Comparison of ENCODE assay signal across 18 mouse cellular contexts in the genomic region with DNA sequence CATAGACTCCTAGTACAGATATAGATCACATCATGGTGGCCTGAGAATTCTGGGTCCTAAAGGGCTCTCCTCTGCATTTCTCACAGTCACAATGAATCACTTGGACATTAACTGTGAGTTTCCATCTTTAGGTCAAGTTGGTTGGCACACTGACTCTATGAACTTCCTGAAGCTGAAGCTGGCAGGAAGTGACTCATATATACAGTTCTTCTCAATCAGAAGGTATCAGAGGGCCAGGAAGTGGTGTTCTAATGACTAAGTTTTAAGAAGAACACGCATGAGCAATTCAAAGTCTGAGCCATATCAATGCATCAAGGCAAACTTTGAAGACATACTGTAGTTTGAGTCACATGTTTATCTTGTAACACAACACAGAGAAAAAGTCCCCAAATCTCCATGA. TPM values are rescaled to one million over a fixed set of nuclear protein-coding genes. Genes with fewer than 3 reads are reported as not detected.
DNase-seq lines count a peak whose midpoint lies in the region; ATAC-seq and TF ChIP-seq lines count a peak whose summit lies in the region.
"Had no signal": no experiment of that assay in that cellular context is flagged by ENCODE, and none has a peak within 500 bp of the region (broad histone marks: within the 10 kb centered on the region; RNA-seq: fewer than 3 reads in every experiment).

No protein-coding gene starts in this region.

- H3K36me3 ChIP-seq in kidney, postnatal 0 days (ENCODE audit: insufficient read depth, low read length), result no peaks in the 10 kb centered on the region
- no peaks in the 10 kb centered on the region for H3K36me3 ChIP-seq in midbrain, embryonic 15.5 days (replicated peaks)
- no peaks in the 10 kb centered on the region for H3K36me3 ChIP-seq in hindbrain, embryonic 16.5 days (ENCODE audit: control insufficient read depth, insufficient read depth, low read length)
- H3K36me3 ChIP-seq in hindbrain, embryonic 14.5 days (replicated peaks; ENCODE audit: control insufficient read depth, insufficient read depth), result no peaks in the 10 kb centered on the region
- H3K36me3 ChIP-seq: forebrain, embryonic 12.5 days; heart, embryonic 15.5 days; limb, embryonic 13.5 days; neural tube, embryonic 12.5 days had no signal

- WGBS in kidney, postnatal 0 days, result 63% methylated on average over 1 of the region's 1 CpGs
- WGBS in midbrain, embryonic 15.5 days, result 90% methylated on average over 1 of the region's 1 CpGs
- 87% methylated on average over 1 of the region's 1 CpGs for WGBS in hindbrain, embryonic 16.5 days
- WGBS in hindbrain, embryonic 14.5 days, result 90% methylated on average over 1 of the region's 1 CpGs

- no peak for ATAC-seq in kidney, postnatal 0 days (replicated peaks; ENCODE audit: low FRiP score, low read depth)
- peak; percentile 66 to 78 for ATAC-seq in hematopoietic stem cell, adult 5-6 weeks (replicated peaks in 1 of 2; ENCODE audit: insufficient read depth in 1 of 2, low FRiP score in 2 of 2, low TSS enrichment in 1 of 2, low read depth in 1 of 2, poor library complexity in 2 of 2, severe bottlenecking in 2 of 2)
- ATAC-seq in midbrain, embryonic 15.5 days (replicated peaks), result no peak
- ATAC-seq in hindbrain, embryonic 16.5 days, result no peak
- ATAC-seq in hindbrain, embryonic 14.5 days (ENCODE audit: low FRiP score), result no peak
- ATAC-seq: hindbrain, postnatal 0 days; midbrain, embryonic 16.5 days had no signal

- H3K27ac ChIP-seq in kidney, postnatal 0 days, result no peak overlapping the region
- H3K27ac ChIP-seq in midbrain, embryonic 15.5 days, result no peak overlapping the region
- no peak overlapping the region for H3K27ac ChIP-seq in hindbrain, embryonic 16.5 days (ENCODE audit: low read depth, low read length)
- no peak overlapping the region for H3K27ac ChIP-seq in hindbrain, embryonic 14.5 days
- H3K27ac ChIP-seq: forebrain, embryonic 12.5 days; heart, embryonic 15.5 days; hindbrain, postnatal 0 days; layer of hippocampus, adult 2 months; limb, embryonic 13.5 days; neural tube, embryonic 12.5 days had no signal

- no peak for TF ChIP-seq CTCF in kidney, postnatal 0 days (IDR thresholded peaks at IDR 0.05; ENCODE audit: low read depth)

- no peak overlapping the region for H3K4me2 ChIP-seq in kidney, postnatal 0 days (ENCODE audit: low read length)
- H3K4me2 ChIP-seq in midbrain, embryonic 15.5 days, result no peak overlapping the region
- no peak overlapping the region for H3K4me2 ChIP-seq in hindbrain, embryonic 16.5 days (ENCODE audit: low read length)
- H3K4me2 ChIP-seq in hindbrain, embryonic 14.5 days (replicated peaks), result no peak overlapping the region
- H3K4me2 ChIP-seq: forebrain, embryonic 12.5 days; heart, embryonic 15.5 days; limb, embryonic 13.5 days; neural tube, embryonic 12.5 days had no signal

- H3K9ac ChIP-seq in kidney, postnatal 0 days (ENCODE audit: low read depth, low read length), result no peak overlapping the region
- no peak overlapping the region for H3K9ac ChIP-seq in midbrain, embryonic 15.5 days
- no peak overlapping the region for H3K9ac ChIP-seq in hindbrain, embryonic 16.5 days (ENCODE audit: low read depth, low read length)
- H3K9ac ChIP-seq in hindbrain, embryonic 14.5 days, result no peak overlapping the region
- H3K9ac ChIP-seq: forebrain, embryonic 12.5 days; heart, embryonic 15.5 days; limb, embryonic 13.5 days; neural tube, embryonic 12.5 days had no signal

- H3K4me1 ChIP-seq in kidney, postnatal 0 days (replicated peaks; ENCODE audit: insufficient read depth, low read length), result no peaks in the 10 kb centered on the region
- no peaks in the 10 kb centered on the region for H3K4me1 ChIP-seq in midbrain, embryonic 15.5 days
- H3K4me1 ChIP-seq in hindbrain, embryonic 16.5 days (ENCODE audit: control insufficient read depth, insufficient read depth, low read depth, low read length), result no peaks in the 10 kb centered on the region
- H3K4me1 ChIP-seq in hindbrain, embryonic 14.5 days (replicated peaks; ENCODE audit: control insufficient read depth, insufficient read depth, low read length), result no peaks in the 10 kb centered on the region
- H3K4me1 ChIP-seq: forebrain, embryonic 12.5 days; heart, embryonic 15.5 days; limb, embryonic 13.5 days; neural tube, embryonic 12.5 days had no signal

- DNase-seq in kidney, postnatal 0 days (ENCODE audit: low spot score), result peak; percentile 4
- DNase-seq in kidney, postnatal 10 days, result no peak
- peak; percentile 85 for DNase-seq in 3T3-L1 (ENCODE audit: low read depth, low spot score)
- DNase-seq in Muller cell, postnatal 12 days (ENCODE audit: inconsistent ontology term), result peak; percentile 4
- DNase-seq in hindbrain, embryonic 14.5 days (ENCODE audit: low spot score), result no peak
- DNase-seq: cerebellum, adult 2 months; heart, adult 11 months; kidney, adult 9 months had no signal

- H3K9me3 ChIP-seq in kidney, postnatal 0 days (replicated peaks; ENCODE audit: low read length), result no peaks in the 10 kb centered on the region
- H3K9me3 ChIP-seq in midbrain, embryonic 15.5 days, result no peaks in the 10 kb centered on the region
- no peaks in the 10 kb centered on the region for H3K9me3 ChIP-seq in hindbrain, embryonic 16.5 days (ENCODE audit: control insufficient read depth, low read length)
- H3K9me3 ChIP-seq in hindbrain, embryonic 14.5 days (ENCODE audit: control insufficient read depth, low read length), result no peaks in the 10 kb centered on the region
- H3K9me3 ChIP-seq: forebrain, embryonic 12.5 days; heart, embryonic 15.5 days; limb, embryonic 13.5 days; neural tube, embryonic 12.5 days had no signal

- H3K4me3 ChIP-seq in kidney, postnatal 0 days (replicated peaks; ENCODE audit: low read depth, low read length), result no peak overlapping the region
- no peak overlapping the region for H3K4me3 ChIP-seq in midbrain, embryonic 15.5 days
- H3K4me3 ChIP-seq in hindbrain, embryonic 16.5 days (ENCODE audit: low read length), result no peak overlapping the region
- no peak overlapping the region for H3K4me3 ChIP-seq in hindbrain, embryonic 14.5 days (replicated peaks; ENCODE audit: low read length)
- H3K4me3 ChIP-seq: forebrain, embryonic 12.5 days; heart, embryonic 15.5 days; layer of hippocampus, adult 2 months; limb, embryonic 13.5 days; neural tube, embryonic 12.5 days had no signal

- no peaks in the 10 kb centered on the region for H3K27me3 ChIP-seq in kidney, postnatal 0 days (ENCODE audit: insufficient read depth, low read length)
- H3K27me3 ChIP-seq in midbrain, embryonic 15.5 days (replicated peaks), result no peaks in the 10 kb centered on the region
- no peaks in the 10 kb centered on the region for H3K27me3 ChIP-seq in hindbrain, embryonic 16.5 days (replicated peaks; ENCODE audit: control insufficient read depth, insufficient read depth, low read length)
- H3K27me3 ChIP-seq in hindbrain, embryonic 14.5 days (ENCODE audit: control insufficient read depth, insufficient read depth, low read length), result no peaks in the 10 kb centered on the region
- H3K27me3 ChIP-seq: forebrain, embryonic 12.5 days; heart, embryonic 15.5 days; limb, embryonic 13.5 days; neural tube, embryonic 12.5 days had no signal

RNA-seq across cellular contexts. Expression of a gene that starts 37.7 kb away (rescaled TPM):
- polyA plus RNA-seq in kidney, postnatal 0 days (2015; fragmentation: Nextera tagmentation; extraction: Ambion mirVana), result 0.66 and 0.71 TPM in 2 replicates
- total RNA-seq in hematopoietic stem cell, adult 5-6 weeks (2017), result not detected in 2 replicates
- 17.3 and 19.6 TPM in 2 replicates for polyA plus RNA-seq in midbrain, embryonic 15.5 days (2015; fragmentation: Nextera tagmentation; extraction: Ambion mirVana)
- 12.0 and 12.8 TPM in 2 replicates for polyA plus RNA-seq in hindbrain, embryonic 16.5 days (2015; fragmentation: Nextera tagmentation; extraction: Ambion mirVana)
- 14.3 and 15.8 TPM in 2 replicates for polyA plus RNA-seq in hindbrain, embryonic 14.5 days (2014; fragmentation: Nextera tagmentation; extraction: Ambion mirVana)

Comparison
In these comparisons a context has a peak if more than half of its experiments do, and no peak if none do; other contexts are left out.
1. DNase-seq: peak in kidney, postnatal 0 days (single experiment), 3T3-L1 (single experiment) and Muller cell, postnatal 12 days (single experiment); none in kidney, postnatal 10 days (single experiment) and hindbrain, embryonic 14.5 days (single experiment).
2. ATAC-seq: peak in hematopoietic stem cell, adult 5-6 weeks (2 of 2); none in kidney, postnatal 0 days (single experiment), midbrain, embryonic 15.5 days (single experiment), hindbrain, embryonic 16.5 days (single experiment) and hindbrain, embryonic 14.5 days (single experiment).